Mouse (Mus musculus): Measurements from ENCODE around the gene Egfl6. TPM values are rescaled to one million over a fixed set of nuclear protein-coding genes. Genes with fewer than 3 reads are reported as not detected.

Gene Egfl6
- polyA plus RNA-seq, 1 experiment from 2014 or later = 0.47 TPM

GRCm38 (mm10) chrX:166495052-166495451 is 90.5 kb downstream of the Egfl6 start:
- H3K27ac ChIP-seq (ENCODE audit: low read depth) = no peak overlapping the region
- H3K27me3 ChIP-seq (ENCODE audit: insufficient read depth, low read length) = no peaks in the 10 kb centered on the region
- ATAC-seq (no peak), DNase-seq (no peak)
- H3K4me1 ChIP-seq (ENCODE audit: insufficient read depth) = no peaks in the 10 kb centered on the region
- no peaks in the 10 kb centered on the region for H3K36me3 ChIP-seq (replicated peaks; ENCODE audit: insufficient read depth, low read length)
- no peak for TF ChIP-seq CTCF (IDR thresholded peaks at IDR 0.05; ENCODE audit: low read depth)
- TF ChIP-seq EP300 (IDR thresholded peaks at IDR 0.05; ENCODE audit: low read depth) = no peak
- no peak overlapping the region for H3K9ac ChIP-seq (replicated peaks)
- H3K9me3 ChIP-seq (ENCODE audit: low read length) = no peaks in the 10 kb centered on the region
- WGBS (ENCODE audit: insufficient replicate concordance) = 90% methylated on average over 2 of the region's 2 CpGs
- no peak overlapping the region for H3K4me3 ChIP-seq (ENCODE audit: low read depth, low read length)
- H3K4me2 ChIP-seq (ENCODE audit: low read depth, low read length) = no peak overlapping the region

- WGBS (ENCODE audit: insufficient replicate concordance) = 17% methylated on average over 38 of the region's 41 CpGs
Observed at GRCm38 (mm10) chrX:166479365-166479983, 106.0 kb downstream of the Egfl6 start, which contains the start of gene Rab9. Gene Rab9, minus strand, starts transcription at chrX:166479867.

GRCm38 (mm10) chrX:166478631-166479364 is 106.7 kb downstream of the Egfl6 start:
- 18% methylated on average over 28 of the region's 28 CpGs for WGBS (ENCODE audit: insufficient replicate concordance)

More at GRCm38 (mm10) chrX:166479365-166479983, 106.0 kb downstream of the Egfl6 start, which contains the start of gene Rab9:
- Histone ChIP-seq H3K36me3 (replicated peaks; ENCODE audit: insufficient read depth, low read length) (no peaks in the 10 kb centered on the region), H3K4me2 (ENCODE audit: low read depth, low read length) (peak within 1 kb of the TSS; percentile 73), H3K9ac (replicated peaks) (peak within 1 kb of the TSS; percentile 79), H3K4me1 (ENCODE audit: insufficient read depth) (peaks cover 5% of the 10 kb centered on the region), H3K27ac (ENCODE audit: low read depth) (peak within 1 kb of the TSS; percentile 90), H3K27me3 (ENCODE audit: insufficient read depth, low read length) (no peaks in the 10 kb centered on the region), H3K4me3 (ENCODE audit: low read depth, low read length) (peak within 1 kb of the TSS; percentile 76), H3K9me3 (ENCODE audit: low read length) (no peaks in the 10 kb centered on the region)
- no peak for TF ChIP-seq CTCF (IDR thresholded peaks at IDR 0.05; ENCODE audit: low read depth)
- TF ChIP-seq EP300 (IDR thresholded peaks at IDR 0.05; ENCODE audit: low read depth) = no peak
- ATAC-seq = peak; percentile 92
- peak; percentile 94 for DNase-seq

DNA sequence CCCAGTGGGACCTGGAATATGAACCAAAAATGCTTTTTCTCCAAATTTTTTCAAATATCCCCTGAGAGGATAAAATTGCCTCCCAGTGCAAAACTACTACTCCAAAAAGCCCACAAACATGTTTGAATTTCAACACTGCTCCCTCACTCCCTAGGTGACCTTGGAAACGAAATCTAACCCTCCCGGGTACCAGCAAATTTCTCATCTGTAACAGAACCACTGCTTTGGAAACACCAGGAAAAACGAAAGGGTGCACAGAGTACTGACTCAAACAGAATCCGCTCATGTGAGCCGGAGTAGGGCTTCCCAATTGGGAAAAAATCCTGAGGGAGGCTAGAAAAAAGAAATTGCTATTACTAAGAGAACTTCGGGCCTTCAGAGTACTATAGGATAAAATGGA is 108.1 kb downstream of the Egfl6 start:
- ATAC-seq (no peak), DNase-seq (no peak)
- H3K4me2 ChIP-seq (ENCODE audit: low read depth, low read length) = peak overlapping the region; percentile 73
- H3K4me3 ChIP-seq (ENCODE audit: low read depth, low read length) = peak overlapping the region; percentile 13
- no peaks in the 10 kb centered on the region for H3K9me3 ChIP-seq (ENCODE audit: low read length)
- peak overlapping the region; percentile 18; the same call in 1 of the 2 replicates for H3K27ac ChIP-seq (ENCODE audit: low read depth)
- TF ChIP-seq CTCF (IDR thresholded peaks at IDR 0.05; ENCODE audit: low read depth) (no peak), EP300 (IDR thresholded peaks at IDR 0.05; ENCODE audit: low read depth) (no peak)
- no peaks in the 10 kb centered on the region for H3K36me3 ChIP-seq (replicated peaks; ENCODE audit: insufficient read depth, low read length)
- no peaks in the 10 kb centered on the region for H3K27me3 ChIP-seq (ENCODE audit: insufficient read depth, low read length)
- WGBS (ENCODE audit: insufficient replicate concordance) = 65% methylated on average over 6 of the region's 6 CpGs
- peaks cover 5% of the 10 kb centered on the region for H3K4me1 ChIP-seq (ENCODE audit: insufficient read depth)
- H3K9ac ChIP-seq (replicated peaks) = no peak overlapping the region

More at GRCm38 (mm10) chrX:166478631-166479364, 106.7 kb downstream of the Egfl6 start:
- Histone ChIP-seq H3K27ac (ENCODE audit: low read depth) (peak overlapping the region; percentile 90), H3K4me2 (ENCODE audit: low read depth, low read length) (peak overlapping the region; percentile 73), H3K9me3 (ENCODE audit: low read length) (no peaks in the 10 kb centered on the region), H3K9ac (replicated peaks) (peak overlapping the region; percentile 79), H3K4me1 (ENCODE audit: insufficient read depth) (peaks cover 5% of the 10 kb centered on the region), H3K36me3 (replicated peaks; ENCODE audit: insufficient read depth, low read length) (no peaks in the 10 kb centered on the region), H3K27me3 (ENCODE audit: insufficient read depth, low read length) (no peaks in the 10 kb centered on the region), H3K4me3 (ENCODE audit: low read depth, low read length) (peak overlapping the region; percentile 76)
- TF ChIP-seq EP300 (IDR thresholded peaks at IDR 0.05; ENCODE audit: low read depth) (no peak), CTCF (IDR thresholded peaks at IDR 0.05; ENCODE audit: low read depth) (no peak)
- DNase-seq (peak; percentile 57), ATAC-seq (peak; percentile 73)

Other genes with a start within 250 kb of the Egfl6 start
- gene Trappc2, start 145.1 kb downstream of the Egfl6 start, polyA plus RNA-seq (2015; fragmentation: Nextera tagmentation; extraction: Ambion mirVana) = 12.9 and 13.1 TPM in 2 replicates
- gene Ofd1, start 145.0 kb downstream of the Egfl6 start, polyA plus RNA-seq (2015; fragmentation: Nextera tagmentation; extraction: Ambion mirVana) = 2.5 and 2.7 TPM in 2 replicates
- gene Rab9, start 105.9 kb downstream of the Egfl6 start, polyA plus RNA-seq (2015; fragmentation: Nextera tagmentation; extraction: Ambion mirVana) = 44.0 and 47.1 TPM in 2 replicates
- gene Tceanc, start 67.2 kb downstream of the Egfl6 start, polyA plus RNA-seq (2015; fragmentation: Nextera tagmentation; extraction: Ambion mirVana) = 2.0 and 2.1 TPM in 2 replicates

Data from liver, postnatal 0 days (tissue).